Mouse (Mus musculus) spleen, postnatal 10 days (tissue): ENCODE measurements around the gene Vrk3.
"Not testable (repeated sequence)": the region's sequence is repeated elsewhere in the genome, so short reads cannot be mapped to it uniquely, and the experiment has no call there.

Experiments used
- DNase-seq, 2 experiments: peaks; one replicate each; pipeline ENCODE4 v3.0.0; 2021 to 2022; ENCODE audit warnings: low spot score in 2 of 2

Vrk3 gene

GRCm38 (mm10) chr7:44748101-44749044 lies at the start of gene Vrk3:
Gene Vrk3, plus strand, starts transcription at chr7:44748413.
- DNase-seq = peak; percentile 94 to 97

- DNase-seq = no peak
These were observed 46.3 kb upstream of the Vrk3 start for GRCm38 (mm10) chr7:44701921-44702320.

GRCm38 (mm10) chr7:44702985-44703384 lies 45.2 kb upstream of the Vrk3 start:
- DNase-seq = no peak

- peak; percentile 20 to 54 for DNase-seq
These were observed 43.9 kb upstream of the Vrk3 start for GRCm38 (mm10) chr7:44704363-44704762.

- DNase-seq = no peak
These were observed 43.1 kb upstream of the Vrk3 start for GRCm38 (mm10) chr7:44705086-44705485.

GRCm38 (mm10) chr7:44706322-44706721 lies 41.9 kb upstream of the Vrk3 start:
- DNase-seq = no peak

- no peak for DNase-seq
These were observed 41.0 kb upstream of the Vrk3 start for GRCm38 (mm10) chr7:44707169-44707675.

- DNase-seq = not testable (repeated sequence)
These were observed 40.1 kb upstream of the Vrk3 start for GRCm38 (mm10) chr7:44708093-44708492.

GRCm38 (mm10) chr7:44708574-44708973 lies 39.6 kb upstream of the Vrk3 start, which contains the start of gene Izumo2:
Gene Izumo2, plus strand, starts transcription at chr7:44708742.
- no peak for DNase-seq

- DNase-seq = no peak
These were observed 38.3 kb upstream of the Vrk3 start for GRCm38 (mm10) chr7:44709881-44710280.

- DNase-seq = no peak
These were observed 26.2 kb upstream of the Vrk3 start for GRCm38 (mm10) chr7:44722058-44722457.

- peak in 1 of 2 experiments; percentile 23 for DNase-seq
These were observed 23.9 kb upstream of the Vrk3 start for GRCm38 (mm10) chr7:44724316-44724715.

GRCm38 (mm10) chr7:44726343-44726742 lies 21.9 kb upstream of the Vrk3 start:
- no peak for DNase-seq

GRCm38 (mm10) chr7:44727151-44727550 lies 21.1 kb upstream of the Vrk3 start:
- DNase-seq = no peak

GRCm38 (mm10) chr7:44728082-44728975 lies 19.9 kb upstream of the Vrk3 start:
- DNase-seq = no peak

GRCm38 (mm10) chr7:44733723-44734122 lies 14.5 kb upstream of the Vrk3 start:
- no peak for DNase-seq

GRCm38 (mm10) chr7:44741361-44741760 lies 6.9 kb upstream of the Vrk3 start:
- no peak for DNase-seq

- DNase-seq = no peak
These were observed 3.9 kb upstream of the Vrk3 start for GRCm38 (mm10) chr7:44744270-44744669.

- peak; percentile 43 to 86 for DNase-seq
These were observed 3.1 kb upstream of the Vrk3 start for GRCm38 (mm10) chr7:44745076-44745475.

- no peak for DNase-seq
These were observed 1.1 kb upstream of the Vrk3 start for GRCm38 (mm10) chr7:44747115-44747514.

- DNase-seq = not testable (repeated sequence)
These were observed 2.7 kb downstream of the Vrk3 start, which contains the start of gene Zfp473 for GRCm38 (mm10) chr7:44750950-44751349. Gene Zfp473, minus strand, starts transcription at chr7:44751050.

- no peak for DNase-seq
These were observed 9.0 kb downstream of the Vrk3 start for GRCm38 (mm10) chr7:44757164-44757563.
